Mouse (Mus musculus): Measurements from ENCODE around the gene Tspan8. TPM values are rescaled to one million over a fixed set of nuclear protein-coding genes. Genes with fewer than 3 reads are reported as not detected.

The Tspan8 gene
- polyA plus RNA-seq, 1 experiment = 0.88 TPM

DNA sequence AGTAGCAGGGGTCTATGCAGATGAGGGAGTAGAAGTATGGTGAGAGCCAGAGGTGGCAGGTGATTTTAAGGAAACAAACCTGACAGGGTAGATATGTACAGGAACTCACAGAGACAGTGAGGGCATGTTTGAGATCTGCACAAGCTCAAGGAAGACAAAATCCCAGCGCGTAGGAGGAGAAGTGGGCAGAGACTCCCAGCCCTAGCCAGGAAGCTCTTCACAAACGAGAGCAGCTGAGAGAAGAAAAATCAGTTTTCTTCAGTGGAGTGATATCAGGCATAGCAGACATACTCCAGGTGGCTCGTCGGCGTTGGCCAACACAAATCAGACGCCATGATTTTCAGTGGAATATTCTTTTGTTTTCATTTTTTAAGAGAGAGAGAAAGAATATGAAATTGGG is 8.7 kb downstream of the Tspan8 start:
- H3K9me3 ChIP-seq (ENCODE audit: control insufficient read depth, low read length) = no peaks in the 10 kb centered on the region
- TF ChIP-seq GATA1 (IDR thresholded peaks at IDR 0.05; ENCODE audit: low read length) = no peak
- no peak for TF ChIP-seq TAL1 (IDR thresholded peaks at IDR 0.05; ENCODE audit: low read length)
- H3K36me3 ChIP-seq (ENCODE audit: control insufficient read depth) = peaks cover 87% of the 10 kb centered on the region
- no peak overlapping the region for H3K4me3 ChIP-seq (replicated peaks)
- no peaks in the 10 kb centered on the region for H3K27me3 ChIP-seq (ENCODE audit: control insufficient read depth)
- peaks cover 17% of the 10 kb centered on the region for H3K4me1 ChIP-seq (ENCODE audit: control insufficient read depth)

- H3K36me3 ChIP-seq (ENCODE audit: control insufficient read depth) = peaks cover 92% of the 10 kb centered on the region
- no peaks in the 10 kb centered on the region for H3K9me3 ChIP-seq (ENCODE audit: control insufficient read depth, low read length)
- no peaks in the 10 kb centered on the region for H3K27me3 ChIP-seq (ENCODE audit: control insufficient read depth)
- TF ChIP-seq TAL1 (IDR thresholded peaks at IDR 0.05; ENCODE audit: low read length) = no peak
- TF ChIP-seq GATA1 (IDR thresholded peaks at IDR 0.05; ENCODE audit: low read length) = no peak
- no peak overlapping the region for H3K4me3 ChIP-seq (replicated peaks)
- H3K4me1 ChIP-seq (ENCODE audit: control insufficient read depth) = peaks cover 15% of the 10 kb centered on the region
Measured at GRCm38 (mm10) chr10:115828872-115829271, 12.2 kb downstream of the Tspan8 start.

DNA sequence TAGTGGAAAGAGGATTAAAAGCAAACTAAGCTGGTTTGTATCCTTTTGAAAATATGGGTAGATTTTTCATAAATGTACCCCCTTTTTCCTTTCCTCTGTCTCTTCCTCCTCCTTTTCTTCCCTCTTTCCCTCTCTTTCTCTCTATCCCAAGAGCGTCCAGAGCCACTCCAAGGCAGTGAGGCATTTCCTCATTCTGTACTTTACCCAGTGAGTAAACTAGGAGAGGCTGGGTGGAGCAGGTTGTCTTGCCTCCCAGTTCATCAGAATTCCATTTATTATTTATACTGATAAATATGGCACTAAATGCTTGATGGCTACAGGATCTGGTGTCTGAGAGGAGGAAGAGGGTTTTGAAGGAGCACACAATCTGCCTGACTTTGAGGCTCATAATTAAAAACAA is 13.1 kb downstream of the Tspan8 start:
- TF ChIP-seq GATA1 (IDR thresholded peaks at IDR 0.05; ENCODE audit: low read length) (no peak), TAL1 (IDR thresholded peaks at IDR 0.05; ENCODE audit: low read length) (no peak)
- Histone ChIP-seq H3K36me3 (ENCODE audit: control insufficient read depth) (peaks cover 95% of the 10 kb centered on the region), H3K9me3 (ENCODE audit: control insufficient read depth, low read length) (no peaks in the 10 kb centered on the region), H3K27me3 (ENCODE audit: control insufficient read depth) (no peaks in the 10 kb centered on the region), H3K4me3 (replicated peaks) (no peak overlapping the region), H3K4me1 (ENCODE audit: control insufficient read depth) (peaks cover 15% of the 10 kb centered on the region)

- TF ChIP-seq TAL1 (IDR thresholded peaks at IDR 0.05; ENCODE audit: low read length) (no peak), GATA1 (IDR thresholded peaks at IDR 0.05; ENCODE audit: low read length) (no peak)
- peaks cover 97% of the 10 kb centered on the region for H3K36me3 ChIP-seq (ENCODE audit: control insufficient read depth)
Measured at GRCm38 (mm10) chr10:115830726-115831125, 14.1 kb downstream of the Tspan8 start.

GRCm38 (mm10) chr10:115834017-115834416 is 17.4 kb downstream of the Tspan8 start:
- Histone ChIP-seq H3K9me3 (ENCODE audit: control insufficient read depth, low read length) (no peaks in the 10 kb centered on the region), H3K4me3 (replicated peaks) (no peak overlapping the region), H3K36me3 (ENCODE audit: control insufficient read depth) (peaks cover 100% of the 10 kb centered on the region), H3K27me3 (ENCODE audit: control insufficient read depth) (no peaks in the 10 kb centered on the region), H3K4me1 (ENCODE audit: control insufficient read depth) (peaks cover 15% of the 10 kb centered on the region)
- TF ChIP-seq TAL1 (IDR thresholded peaks at IDR 0.05; ENCODE audit: low read length) (no peak), GATA1 (IDR thresholded peaks at IDR 0.05; ENCODE audit: low read length) (no peak)

More at GRCm38 (mm10) chr10:115830726-115831125, 14.1 kb downstream of the Tspan8 start:
- Histone ChIP-seq H3K4me3 (replicated peaks) (no peak overlapping the region), H3K27me3 (ENCODE audit: control insufficient read depth) (no peaks in the 10 kb centered on the region), H3K4me1 (ENCODE audit: control insufficient read depth) (peaks cover 15% of the 10 kb centered on the region), H3K9me3 (ENCODE audit: control insufficient read depth, low read length) (no peaks in the 10 kb centered on the region)

- no peaks in the 10 kb centered on the region for H3K9me3 ChIP-seq (ENCODE audit: control insufficient read depth, low read length)
- peaks cover 99% of the 10 kb centered on the region for H3K36me3 ChIP-seq (ENCODE audit: control insufficient read depth)
- no peak overlapping the region for H3K4me3 ChIP-seq (replicated peaks)
Measured at GRCm38 (mm10) chr10:115846930-115847329, 30.3 kb downstream of the Tspan8 start.

DNA sequence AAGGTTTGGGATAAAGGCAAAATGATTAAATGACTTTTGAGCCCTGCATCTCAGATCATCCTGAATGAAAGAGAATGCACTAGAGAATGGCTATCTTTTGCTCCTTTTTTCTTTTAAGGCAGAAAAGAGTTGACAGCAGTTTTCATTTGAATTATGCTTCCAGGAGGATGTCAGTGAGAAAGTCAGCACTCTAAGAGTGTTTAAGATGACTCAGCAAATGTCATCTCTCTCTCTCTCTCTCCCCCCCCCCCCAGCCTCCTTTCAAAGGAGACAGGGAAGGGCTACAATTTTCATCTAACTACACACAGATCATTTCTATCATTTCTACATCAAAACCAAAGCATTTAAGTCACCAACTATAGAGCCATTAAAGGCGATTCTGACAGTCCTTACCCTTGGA is 31.9 kb downstream of the Tspan8 start:
- no peaks in the 10 kb centered on the region for H3K9me3 ChIP-seq (ENCODE audit: control insufficient read depth, low read length)
- no peak overlapping the region for H3K4me3 ChIP-seq (replicated peaks)
- peaks cover 2% of the 10 kb centered on the region; the same call in 1 of the 2 replicates for H3K4me1 ChIP-seq (ENCODE audit: control insufficient read depth)
- H3K27me3 ChIP-seq (ENCODE audit: control insufficient read depth) = no peaks in the 10 kb centered on the region
- no peak for TF ChIP-seq TAL1 (IDR thresholded peaks at IDR 0.05; ENCODE audit: low read length)
- TF ChIP-seq GATA1 (IDR thresholded peaks at IDR 0.05; ENCODE audit: low read length) = no peak
- peaks cover 96% of the 10 kb centered on the region for H3K36me3 ChIP-seq (ENCODE audit: control insufficient read depth)

More at GRCm38 (mm10) chr10:115846930-115847329, 30.3 kb downstream of the Tspan8 start:
- H3K4me1 ChIP-seq (ENCODE audit: control insufficient read depth) = no peaks in the 10 kb centered on the region
- no peaks in the 10 kb centered on the region for H3K27me3 ChIP-seq (ENCODE audit: control insufficient read depth)
- TF ChIP-seq GATA1 (IDR thresholded peaks at IDR 0.05; ENCODE audit: low read length) (no peak), TAL1 (IDR thresholded peaks at IDR 0.05; ENCODE audit: low read length) (no peak)

GRCm38 (mm10) chr10:115860210-115860880 is 43.7 kb downstream of the Tspan8 start:
- no peaks in the 10 kb centered on the region for H3K36me3 ChIP-seq (ENCODE audit: control insufficient read depth)
- H3K4me1 ChIP-seq (ENCODE audit: control insufficient read depth) = no peaks in the 10 kb centered on the region
- TF ChIP-seq GATA1 (IDR thresholded peaks at IDR 0.05; ENCODE audit: low read length) (no peak), TAL1 (IDR thresholded peaks at IDR 0.05; ENCODE audit: low read length) (no peak)
- H3K27me3 ChIP-seq (ENCODE audit: control insufficient read depth) = no peaks in the 10 kb centered on the region
- H3K9me3 ChIP-seq (ENCODE audit: control insufficient read depth, low read length) = no peaks in the 10 kb centered on the region
- H3K4me3 ChIP-seq (replicated peaks) = no peak overlapping the region

DNA sequence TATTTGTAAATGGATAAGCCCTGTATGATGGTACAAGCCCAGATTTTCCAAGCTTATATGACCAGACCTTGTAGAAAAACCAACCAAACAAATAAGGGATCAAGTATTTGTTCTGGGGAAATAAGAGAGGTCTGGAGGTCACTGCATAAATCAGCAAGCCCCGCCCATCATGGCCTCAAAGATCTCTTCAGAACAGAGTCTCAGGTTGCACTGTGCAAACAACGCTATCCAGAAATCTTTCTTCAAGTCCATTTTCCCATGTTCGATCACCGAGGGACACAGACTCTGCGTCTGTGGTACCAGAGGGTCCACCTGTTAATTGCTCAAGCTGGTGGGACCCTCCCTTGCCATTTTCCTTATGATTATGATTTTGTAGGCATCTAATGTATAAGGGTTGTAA is 45.3 kb downstream of the Tspan8 start:
- no peak for TF ChIP-seq TAL1 (IDR thresholded peaks at IDR 0.05; ENCODE audit: low read length)
- TF ChIP-seq GATA1 (IDR thresholded peaks at IDR 0.05; ENCODE audit: low read length) = no peak
- no peaks in the 10 kb centered on the region for H3K27me3 ChIP-seq (ENCODE audit: control insufficient read depth)
- no peaks in the 10 kb centered on the region for H3K36me3 ChIP-seq (ENCODE audit: control insufficient read depth)
- no peak overlapping the region for H3K4me3 ChIP-seq (replicated peaks)
- H3K4me1 ChIP-seq (ENCODE audit: control insufficient read depth) = no peaks in the 10 kb centered on the region
- no peaks in the 10 kb centered on the region for H3K9me3 ChIP-seq (ENCODE audit: control insufficient read depth, low read length)

Measured in erythroblast, embryonic 14.5 days (primary cell).